Mouse (Mus musculus) heart, adult 2 months (tissue): ENCODE results near the gene Ganab.

Experiments
- CTCF ChIP-seq: fragments of 200-600 bp; IDR thresholded peaks from 2 replicates; pipeline ENCODE4 v1.8.1; 2022; ENCODE audit warnings: antibody characterized with exemption, mild to moderate bottlenecking, moderate library complexity
- POLR2A ChIP-seq: fragments of 200-500 bp; IDR thresholded peaks from 2 replicates; pipeline ENCODE4 v1.6.1; 2011; ENCODE audit warnings: mild to moderate bottlenecking, low read depth, low read length, control low read depth; ENCODE audit not compliant: insufficient read depth

GRCm38 (mm10) chr19:8852236-8852928, 45.5 kb upstream of the Ganab start:
- TF ChIP-seq CTCF (no peak), POLR2A (no peak)
